Mouse (Mus musculus) CH12.LX (cell line): ENCODE measurements at regions not wholly inside any gene's neighbourhood (a gene's known extent, or its start where the extent isn't known, plus 50 kb on each side); places are given as distances from the start of the nearest gene placed in this dataset.
"Not testable (repeated sequence)": the region's sequence is repeated elsewhere in the genome, so short reads cannot be mapped to it uniquely, and the experiment has no call there.

Experiments
- DNase-seq: peaks from one replicate; pipeline ENCODE4 v3.0.0-alpha.2; 2013; ENCODE audit errors: extremely low read depth
- H3K27ac ChIP-seq: 2 replicates; pipeline ENCODE4 v1.5.1; 2012; ENCODE audit warnings: low read depth, mild to moderate bottlenecking, control low read depth, moderate library complexity; ENCODE audit not compliant: insufficient read depth
- H3K27me3 ChIP-seq: replicated peaks from 2 replicates; pipeline ENCODE3; 2012; ENCODE audit warnings: inconsistent platforms
- H3K36me3 ChIP-seq, 2 experiments: replicated peaks in 1 of 2; 2 replicates each; pipeline versions ENCODE3 to v1.6.1; 2012; ENCODE audit warnings: inconsistent platforms in 1 of 2, low read length in 1 of 2, mild to moderate bottlenecking in 1 of 2, mixed read lengths in 1 of 2, moderate library complexity in 1 of 2; ENCODE audit not compliant: control insufficient read depth in 1 of 2, insufficient read depth in 1 of 2
- H3K4me1 ChIP-seq, 2 experiments: 2 replicates each; pipeline ENCODE4 v1.6.1; 2012; ENCODE audit warnings: inconsistent platforms in 1 of 2, moderate library complexity in 1 of 2; ENCODE audit not compliant: insufficient read depth in 2 of 2, control insufficient read depth in 1 of 2
- H3K4me2 ChIP-seq: 2 replicates; pipeline ENCODE4 v1.6.1; 2012; ENCODE audit warnings: low read depth, mild to moderate bottlenecking, control low read depth; ENCODE audit not compliant: poor library complexity, insufficient read depth, severe bottlenecking
- H3K4me3 ChIP-seq, 3 experiments: fragments of 150-350 bp in 1 of 3; sonication (generic) in 1 of 3; replicated peaks in 1 of 3; 2 replicates each; pipeline versions ENCODE3 to v1.5.1; 2011 to 2012; ENCODE audit warnings: low read depth in 2 of 3, low read length in 2 of 3, mild to moderate bottlenecking in 2 of 3, moderate library complexity in 2 of 3, control low read depth in 1 of 3, improper control_type of control experiment in 1 of 3, inconsistent platforms in 1 of 3, mixed read lengths in 1 of 3; ENCODE audit not compliant: poor library complexity in 1 of 3
- H3K79me2 ChIP-seq: replicated peaks from 2 replicates; pipeline ENCODE4 v1.6.1; 2012; ENCODE audit warnings: mild to moderate bottlenecking, moderate library complexity; ENCODE audit not compliant: control insufficient read depth, poor library complexity, insufficient read depth, severe bottlenecking; ENCODE audit errors: extremely low read depth
- H3K9ac ChIP-seq: 2 replicates; pipeline ENCODE4 v1.6.1; 2012; ENCODE audit warnings: low read depth, mild to moderate bottlenecking, control low read depth, moderate library complexity; ENCODE audit not compliant: insufficient read depth
- H3K9me3 ChIP-seq: replicated peaks from 2 replicates; pipeline ENCODE3; 2012; ENCODE audit warnings: low read length, inconsistent platforms, mixed read lengths
- CHD1 ChIP-seq: IDR thresholded peaks from 2 replicates; pipeline ENCODE4 v1.6.1; 2012; ENCODE audit warnings: low read depth, low read length, improper control_type of control experiment, inconsistent platforms
- CHD2 ChIP-seq: IDR thresholded peaks from 2 replicates; pipeline ENCODE4 v1.6.1; 2011; ENCODE audit warnings: low read length, improper control_type of control experiment
- CTCF ChIP-seq, 2 experiments: IDR thresholded peaks in 1 of 2; conservative IDR thresholded peaks in 1 of 2; 2 replicates each; pipeline ENCODE4 v1.5.1; 2011 to 2012; ENCODE audit warnings: low read depth in 2 of 2, low read length in 2 of 2, improper control_type of control experiment in 1 of 2, inconsistent platforms in 1 of 2, mild to moderate bottlenecking in 1 of 2, moderate library complexity in 1 of 2
- E2F4 ChIP-seq: IDR thresholded peaks from 2 replicates; pipeline ENCODE4 v1.6.1; 2011; ENCODE audit warnings: low read depth, low read length, improper control_type of control experiment; ENCODE audit not compliant: insufficient replicate concordance
- EP300 ChIP-seq: IDR thresholded peaks from 2 replicates; pipeline ENCODE4 v1.6.1; 2011; ENCODE audit warnings: low read length, improper control_type of control experiment
- ETS1 ChIP-seq: conservative IDR thresholded peaks from 2 replicates; pipeline ENCODE4 v1.6.1; 2012; ENCODE audit warnings: low read depth, mild to moderate bottlenecking, inconsistent platforms, low read length, improper control_type of control experiment, moderate library complexity
- GABPA ChIP-seq: IDR thresholded peaks from 2 replicates; pipeline ENCODE4 v1.6.1; 2012; ENCODE audit warnings: low read depth, low read length, improper control_type of control experiment, inconsistent platforms; ENCODE audit not compliant: insufficient replicate concordance
- HCFC1 ChIP-seq: IDR thresholded peaks from 2 replicates; pipeline ENCODE4 v1.6.1; 2012; ENCODE audit warnings: low read depth, mild to moderate bottlenecking, inconsistent platforms, low read length, improper control_type of control experiment
- IRF4 ChIP-seq: IDR thresholded peaks from 2 replicates; pipeline ENCODE4 v1.6.1; 2014; ENCODE audit warnings: low read depth, mild to moderate bottlenecking, inconsistent platforms, low read length, improper control_type of control experiment
- MAFK ChIP-seq: IDR thresholded peaks from 2 replicates; pipeline ENCODE4 v1.6.1; 2011; ENCODE audit warnings: low read length, improper control_type of control experiment; ENCODE audit not compliant: insufficient replicate concordance
- MAZ ChIP-seq: IDR thresholded peaks from 2 replicates; pipeline ENCODE4 v1.6.1; 2012; ENCODE audit warnings: low read depth, mild to moderate bottlenecking, inconsistent platforms, low read length, improper control_type of control experiment, moderate library complexity
- MEF2A ChIP-seq: IDR thresholded peaks from 2 replicates; pipeline ENCODE4 v1.6.1; 2014; ENCODE audit warnings: low read depth, mild to moderate bottlenecking, inconsistent platforms, low read length, improper control_type of control experiment, borderline replicate concordance
- NRF1 ChIP-seq: IDR thresholded peaks from 2 replicates; pipeline ENCODE4 v1.6.1; 2014; ENCODE audit warnings: low read depth, mild to moderate bottlenecking, inconsistent platforms, low read length, improper control_type of control experiment, moderate library complexity
- PAX5 ChIP-seq: IDR thresholded peaks from 2 replicates; pipeline ENCODE4 v1.6.1; 2012; ENCODE audit warnings: low read length, inconsistent platforms, mixed read lengths
- POLR2A ChIP-seq: IDR thresholded peaks from 2 replicates; pipeline ENCODE4 v1.6.1; 2011; ENCODE audit warnings: low read depth, mild to moderate bottlenecking, improper control_type of control experiment, low read length
- RAD21 ChIP-seq: IDR thresholded peaks from 2 replicates; pipeline ENCODE4 v1.6.1; 2011; ENCODE audit warnings: low read depth, mild to moderate bottlenecking, low read length, improper control_type of control experiment, moderate library complexity
- RCOR1 ChIP-seq: conservative IDR thresholded peaks from 2 replicates; pipeline ENCODE4 v1.6.1; 2012; ENCODE audit warnings: low read depth, mild to moderate bottlenecking, inconsistent platforms, low read length, improper control_type of control experiment
- TCF12 ChIP-seq: IDR thresholded peaks from 2 replicates; pipeline ENCODE4 v1.6.1; 2014; ENCODE audit warnings: low read depth, mild to moderate bottlenecking, inconsistent platforms, low read length, improper control_type of control experiment
- UBTF ChIP-seq: IDR thresholded peaks from 2 replicates; pipeline ENCODE4 v1.6.1; 2012; ENCODE audit warnings: low read depth, mild to moderate bottlenecking, inconsistent platforms, low read length, improper control_type of control experiment, moderate library complexity
- ZKSCAN1 ChIP-seq: IDR thresholded peaks from 2 replicates; pipeline ENCODE4 v1.6.1; 2012; ENCODE audit warnings: low read depth, inconsistent platforms, low read length, improper control_type of control experiment, borderline replicate concordance
- ZMIZ1 ChIP-seq: IDR thresholded peaks from 2 replicates; pipeline ENCODE4 v1.6.1; 2012; ENCODE audit warnings: low read depth, mild to moderate bottlenecking, inconsistent platforms, low read length, improper control_type of control experiment
- dilution Hi-C: fragments of 300-500 bp; cut with MboI; formaldehyde crosslinking; loops from 2 replicates; pipeline ENCODE4 v1.14.3; 2020; ENCODE audit warnings: low sequenced_read_pairs; ENCODE audit not compliant: extremely low pct_unique_long_range_greater_than_20kb, extremely low pct_ligation_motif_present
- in situ Hi-C: fragments of 300-500 bp; cut with MboI; formaldehyde crosslinking; loops from 3 replicates; pipeline ENCODE4 v1.14.3; 2019; ENCODE audit warnings: low sequenced_read_pairs, low pct_ligation_motif_present, low pct_unique_long_range_greater_than_20kb, mixed read lengths

GRCm38 (mm10) chr13:52353437-52353836, 177.6 kb downstream of the Diras2 start:
- Histone ChIP-seq H3K36me3 (no peaks in the 10 kb centered on the region), H3K27ac (no peak overlapping the region), H3K4me1 (no peaks in the 10 kb centered on the region), H3K27me3 (no peaks in the 10 kb centered on the region), H3K4me3 (no peak overlapping the region), H3K79me2 (no peaks in the 10 kb centered on the region), H3K4me2 (no peak overlapping the region), H3K9me3 (peaks cover 10% of the 10 kb centered on the region), H3K9ac (no peak overlapping the region)
- in situ Hi-C loops (no loop called here), dilution Hi-C loops (no loop called here)
- TF ChIP-seq TCF12 (no peak), CHD1 (no peak), ZMIZ1 (no peak), IRF4 (no peak), CTCF (conservative IDR thresholded peaks at IDR 0.05 in 1 of 2, IDR thresholded peaks at IDR 0.05 in 1 of 2; ENCODE audit: low read depth in 2 of 2, low read length in 2 of 2) (no peak), CHD2 (no peak), ZKSCAN1 (no peak), GABPA (no peak), EP300 (no peak)
- DNase-seq: no peak

- H3K27me3 ChIP-seq: no peaks in the 10 kb centered on the region
- H3K36me3 ChIP-seq: no peaks in the 10 kb centered on the region
- peaks cover 10% of the 10 kb centered on the region for H3K9me3 ChIP-seq
- no peak overlapping the region for H3K4me2 ChIP-seq
- no peak for TF ChIP-seq UBTF
- TF ChIP-seq TCF12: no peak
- TF ChIP-seq RCOR1: no peak
- TF ChIP-seq EP300: no peak
- TF ChIP-seq ETS1: no peak
- TF ChIP-seq CTCF (conservative IDR thresholded peaks at IDR 0.05 in 1 of 2, IDR thresholded peaks at IDR 0.05 in 1 of 2; ENCODE audit: low read depth in 2 of 2, low read length in 2 of 2): no peak
- no peak for TF ChIP-seq RAD21
- no peak for TF ChIP-seq MEF2A
- TF ChIP-seq MAZ: no peak
- no peak for TF ChIP-seq PAX5
- no peak for TF ChIP-seq CHD2
- no peak for TF ChIP-seq E2F4
- no peak for TF ChIP-seq NRF1
- no peak for TF ChIP-seq POLR2A
- no peak for TF ChIP-seq HCFC1
- TF ChIP-seq MAFK: no peak
- TF ChIP-seq ZMIZ1: no peak
- no peaks in the 10 kb centered on the region for H3K4me1 ChIP-seq
- no peak overlapping the region for H3K4me3 ChIP-seq
- DNase-seq: no peak
- H3K9ac ChIP-seq: no peak overlapping the region
- no peak overlapping the region for H3K27ac ChIP-seq
- no peaks in the 10 kb centered on the region for H3K79me2 ChIP-seq
- in situ Hi-C loops (no loop called here), dilution Hi-C loops (no loop called here)
Measured at GRCm38 (mm10) chr13:52353966-52354365, 177.1 kb downstream of the Diras2 start.

- H3K4me2 ChIP-seq, H3K4me3 ChIP-seq, H3K4me1 ChIP-seq, H3K9ac ChIP-seq, H3K79me2 ChIP-seq, H3K27me3 ChIP-seq, DNase-seq, H3K36me3 ChIP-seq, H3K27ac ChIP-seq, dilution Hi-C loops, in situ Hi-C loops: not testable (repeated sequence)
- peaks cover 10% of the 10 kb centered on the region for H3K9me3 ChIP-seq
Measured at GRCm38 (mm10) chr13:52355921-52356320, 175.2 kb downstream of the Diras2 start.

GRCm38 (mm10) chr13:52359332-52359731, 171.7 kb downstream of the Diras2 start:
- H3K4me3 ChIP-seq, H3K27ac ChIP-seq, dilution Hi-C loops, H3K4me2 ChIP-seq, H3K9ac ChIP-seq, H3K36me3 ChIP-seq, DNase-seq, in situ Hi-C loops, H3K27me3 ChIP-seq, H3K79me2 ChIP-seq, H3K4me1 ChIP-seq: not testable (repeated sequence)
- H3K9me3 ChIP-seq: peaks cover 10% of the 10 kb centered on the region
